In genomic region chr8:124235536-124235935, GRCm38 (mm10) we compare ENCODE assay signal across 16 mouse cellular contexts.
"Had no signal": no experiment of that assay in that cellular context is flagged by ENCODE, and none has a peak within 500 bp of the region (broad histone marks: within the 10 kb centered on the region; RNA-seq: fewer than 3 reads in every experiment).

No protein-coding gene starts in this region.

- H3K9ac ChIP-seq: liver, embryonic 13.5 days; midbrain, embryonic 12.5 days; midbrain, embryonic 15.5 days; neural tube, embryonic 12.5 days; neural tube, embryonic 15.5 days; stomach, embryonic 15.5 days had no signal

- H3K4me3 ChIP-seq: left cerebral cortex, adult 2 months; liver, embryonic 13.5 days; midbrain, embryonic 12.5 days; midbrain, embryonic 15.5 days; neural tube, embryonic 12.5 days; neural tube, embryonic 15.5 days; stomach, embryonic 15.5 days had no signal

- H3K27ac ChIP-seq: left cerebral cortex, adult 2 months; liver, embryonic 13.5 days; midbrain, embryonic 12.5 days; midbrain, embryonic 15.5 days; neural tube, embryonic 12.5 days; neural tube, embryonic 15.5 days; stomach, embryonic 15.5 days had no signal

- DNase-seq: kidney, postnatal 10 days; kidney, postnatal 36 days; layer of hippocampus, postnatal 36 days; liver, embryonic 13.5 days; lung, adult 2 months; lung, postnatal 36 days; retina, postnatal 1 day; right cerebral cortex, postnatal 25 days; spleen, adult 18-20 months; thymus, postnatal 25 days had no signal

- H3K4me2 ChIP-seq: liver, embryonic 13.5 days; midbrain, embryonic 12.5 days; midbrain, embryonic 15.5 days; neural tube, embryonic 12.5 days; neural tube, embryonic 15.5 days; stomach, embryonic 15.5 days had no signal

- H3K27me3 ChIP-seq: midbrain, embryonic 12.5 days; midbrain, embryonic 15.5 days; neural tube, embryonic 12.5 days; neural tube, embryonic 15.5 days; stomach, embryonic 15.5 days had no signal

- ATAC-seq: midbrain, embryonic 15.5 days had no signal

- H3K36me3 ChIP-seq: liver, embryonic 13.5 days; midbrain, embryonic 12.5 days; midbrain, embryonic 15.5 days; neural tube, embryonic 12.5 days; neural tube, embryonic 15.5 days; stomach, embryonic 15.5 days had no signal

- H3K9me3 ChIP-seq: liver, embryonic 13.5 days; midbrain, embryonic 12.5 days; midbrain, embryonic 15.5 days; neural tube, embryonic 12.5 days; neural tube, embryonic 15.5 days; stomach, embryonic 15.5 days had no signal
